Mouse (Mus musculus): ENCODE data around the gene Psma7. TPM values are rescaled to one million over a fixed set of nuclear protein-coding genes. Genes with fewer than 3 reads are reported as not detected.

The Psma7 gene
- 30.8 and 69.6 TPM in 2 replicates for polyA plus RNA-seq (2012; ENCODE audit: low replicate concordance)

GRCm38 (mm10) chr2:180042256-180042857 lies at the start of gene Psma7, which contains the start of gene Ss18l1:
TSS of gene Psma7 (minus strand) at chr2:180042433.
TSS of gene Ss18l1 (plus strand) at chr2:180042509.

DNA sequence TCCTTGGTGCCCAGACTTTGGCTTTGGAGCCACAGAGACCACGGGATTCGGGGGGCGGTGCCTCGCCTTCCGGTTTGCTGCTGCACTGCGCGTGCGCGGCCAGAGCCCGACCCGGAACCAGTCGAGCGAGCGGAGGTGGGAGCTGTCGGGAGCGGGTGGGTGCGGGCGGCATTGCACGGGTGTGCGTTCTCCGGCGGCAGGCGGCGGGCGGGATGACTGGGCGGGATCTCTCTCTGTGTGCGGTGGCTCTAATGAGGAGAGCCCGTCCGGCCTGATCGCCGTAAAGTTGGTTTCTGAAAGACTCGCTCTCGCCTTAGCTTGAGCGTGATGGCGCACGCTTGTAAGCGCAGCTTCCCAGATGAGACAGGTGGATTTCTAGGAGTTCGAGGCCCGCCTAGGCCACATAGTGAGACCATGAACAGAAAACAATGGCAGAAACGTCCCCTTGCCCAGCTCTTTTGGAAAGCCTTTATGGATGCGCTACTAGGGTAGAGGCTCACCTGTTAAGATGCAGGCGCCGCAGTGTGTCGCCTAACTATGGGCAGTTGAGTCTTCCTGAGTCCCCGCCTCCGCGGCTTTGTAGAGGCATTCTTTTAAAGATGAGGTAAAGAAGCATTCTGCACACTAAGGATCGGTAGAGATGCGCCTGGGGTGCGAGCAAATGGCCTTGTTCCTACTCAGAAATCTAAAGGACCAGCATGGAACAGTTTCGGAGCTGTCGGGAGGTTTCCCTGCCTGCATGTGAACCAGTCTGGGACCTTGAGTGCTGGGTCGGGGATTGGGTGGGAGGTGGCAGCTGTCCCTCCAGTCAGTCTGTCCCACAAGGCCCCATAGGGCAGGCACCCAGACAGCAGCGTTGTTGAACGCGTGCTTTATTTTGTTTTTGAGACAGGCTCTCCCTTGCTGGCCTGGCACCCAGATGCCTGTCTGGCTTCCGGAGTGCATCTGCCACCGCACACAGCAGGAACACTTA lies 28.5 kb upstream of the Psma7 start, which contains the start of gene Mtg2:
TSS of gene Mtg2 (plus strand) at position 108 of the 973 bp plus-strand sequence.

DNA sequence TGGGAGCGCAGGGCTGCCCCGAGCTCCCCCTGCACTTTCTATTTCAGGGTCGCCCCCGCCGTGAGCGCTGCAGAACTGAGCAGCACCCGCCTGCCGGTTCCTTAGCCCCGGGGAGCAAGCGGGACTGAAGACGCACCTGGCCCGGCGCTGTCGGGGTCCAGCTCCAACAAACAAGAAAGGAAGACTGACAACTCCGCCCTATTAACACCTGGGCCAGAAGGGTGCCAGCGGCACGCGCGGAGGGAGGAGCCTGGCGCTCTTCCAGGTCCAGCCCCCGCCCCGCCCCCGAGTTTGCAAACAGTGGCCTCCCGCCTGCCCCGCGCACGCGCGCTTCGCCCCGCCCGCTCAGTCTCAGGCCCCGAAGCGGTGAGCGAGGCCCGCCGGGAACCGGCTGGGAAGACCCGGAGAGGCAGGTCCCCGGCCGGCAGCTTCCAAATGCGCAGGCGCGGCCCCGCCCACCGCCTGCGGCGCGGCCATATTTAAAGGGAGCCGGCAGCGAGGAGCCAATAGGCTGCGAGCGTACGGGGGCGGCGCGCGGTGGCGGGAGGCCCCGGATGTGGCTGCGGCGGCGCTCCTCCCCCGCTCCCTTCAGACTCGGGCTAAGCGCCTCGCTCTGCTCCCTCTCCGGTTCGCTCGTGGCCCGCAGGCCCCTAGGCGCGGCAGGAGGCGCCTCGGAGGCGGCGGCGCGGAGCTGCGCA lies 17.7 kb downstream of the Psma7 start, which contains the start of gene Lsm14b:
TSS of gene Lsm14b (plus strand) at position 587 of the 698 bp plus-strand sequence.

Other genes with a start within 250 kb of the Psma7 start
- gene Taf4, start 65.8 kb downstream of the Psma7 start, polyA plus RNA-seq (2012; ENCODE audit: low replicate concordance) = 26.5 and 47.6 TPM in 2 replicates
- 24.4 and 59.4 TPM in 2 replicates for gene Lsm14b, start 17.4 kb downstream of the Psma7 start, polyA plus RNA-seq (2012; ENCODE audit: low replicate concordance)
- 3.4 and 6.6 TPM in 2 replicates for gene Ss18l1, start 76 bp upstream of the Psma7 start, polyA plus RNA-seq (2012; ENCODE audit: low replicate concordance)
- gene Mtg2, start 28.2 kb upstream of the Psma7 start, polyA plus RNA-seq (2012; ENCODE audit: low replicate concordance) = 15.4 and 21.1 TPM in 2 replicates
- gene Hrh3, start 62.1 kb upstream of the Psma7 start, polyA plus RNA-seq (2012; ENCODE audit: low replicate concordance) = not detected in 2 replicates
- 9.0 and 31.2 TPM in 2 replicates for gene Osbpl2, start 76.9 kb upstream of the Psma7 start, polyA plus RNA-seq (2012; ENCODE audit: low replicate concordance)
- 232 and 554 TPM in 2 replicates for gene Adrm1, start 129.1 kb upstream of the Psma7 start, polyA plus RNA-seq (2012; ENCODE audit: low replicate concordance)
- 0.27 and 0.86 TPM in 2 replicates for gene Lama5, start 183.4 kb upstream of the Psma7 start, polyA plus RNA-seq (2012; ENCODE audit: low replicate concordance)
- 88.1 and 1,805 TPM in 2 replicates for gene Rps21, start 214.9 kb upstream of the Psma7 start, polyA plus RNA-seq (2012; ENCODE audit: low replicate concordance)
- 40.6 and 154 TPM in 2 replicates for gene Cables2, start 231.1 kb upstream of the Psma7 start, polyA plus RNA-seq (2012; ENCODE audit: low replicate concordance)
- gene Rbbp8nl, start 247.4 kb upstream of the Psma7 start, polyA plus RNA-seq (2012; ENCODE audit: low replicate concordance) = not detected in 2 replicates